Comparison of ENCODE assay signal across 9 mouse cellular contexts in the genomic region with DNA sequence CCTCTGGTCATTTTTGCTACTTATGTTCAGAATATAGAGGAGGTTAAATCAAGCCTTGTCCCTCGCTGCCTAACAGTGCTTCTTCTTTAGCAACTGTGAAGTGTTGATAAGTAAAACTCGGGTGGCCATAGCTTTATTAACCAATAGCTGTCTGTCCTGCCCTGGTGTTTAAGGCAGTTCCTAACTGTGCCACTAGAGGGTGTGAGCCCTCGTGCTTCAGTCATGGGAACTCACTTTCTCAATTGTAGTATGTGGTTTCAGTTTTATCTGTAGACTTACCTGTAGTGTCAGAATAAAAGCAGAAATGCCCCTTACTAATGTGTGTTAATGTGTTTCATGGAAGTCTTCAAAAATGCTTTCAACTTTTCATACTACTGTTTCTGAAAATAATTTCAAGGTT. TPM values are rescaled to one million over a fixed set of nuclear protein-coding genes. Genes with fewer than 3 reads are reported as not detected.
DNase-seq lines count a peak whose midpoint lies in the region; ATAC-seq lines count a peak whose summit lies in the region.
"Had no signal": no experiment of that assay in that cellular context is flagged by ENCODE, and none has a peak within 500 bp of the region (broad histone marks: within the 10 kb centered on the region; RNA-seq: fewer than 3 reads in every experiment).

No protein-coding gene starts in this region.

- H3K27ac ChIP-seq in heart, embryonic 12.5 days (ENCODE audit: poor library complexity, severe bottlenecking): no peak overlapping the region
- H3K27ac ChIP-seq: liver, embryonic 15.5 days had no signal

- ATAC-seq in heart, embryonic 12.5 days (ENCODE audit: insufficient number of reproducible peaks, low FRiP score): no peak

- no peaks in the 10 kb centered on the region for H3K27me3 ChIP-seq in heart, embryonic 12.5 days (replicated peaks)
- H3K27me3 ChIP-seq: liver, embryonic 15.5 days had no signal

- peaks cover 38% of the 10 kb centered on the region for H3K4me1 ChIP-seq in heart, embryonic 12.5 days (replicated peaks)

- peak; percentile 91 for DNase-seq in heart, adult 11 months
- peak; percentile 91 for DNase-seq in CD4-positive, CD25-positive, alpha-beta regulatory T cell, adult 2 months (ENCODE audit: low read depth, low spot score)
- DNase-seq in brain, adult 2 months (ENCODE audit: low read depth, low spot score): peak; percentile 77
- DNase-seq in forelimb bud, embryonic 11.5 days (ENCODE audit: low read depth, low spot score): peak; percentile 78
- peak; percentile 78 to 85 for DNase-seq in kidney, postnatal 36 days
- peak; percentile 71 to 82 for DNase-seq in lung, adult 18-20 months
- peak; percentile 34 for DNase-seq in right cerebral cortex, postnatal 25 days

- H3K4me2 ChIP-seq in heart, embryonic 12.5 days: no peak overlapping the region
- H3K4me2 ChIP-seq: liver, embryonic 15.5 days had no signal

- H3K9me3 ChIP-seq in heart, embryonic 12.5 days (replicated peaks): no peaks in the 10 kb centered on the region
- H3K9me3 ChIP-seq: liver, embryonic 15.5 days had no signal

- H3K4me3 ChIP-seq in heart, embryonic 12.5 days: no peak overlapping the region
- H3K4me3 ChIP-seq: liver, embryonic 15.5 days had no signal

- H3K9ac ChIP-seq in heart, embryonic 12.5 days: no peak overlapping the region
- H3K9ac ChIP-seq: liver, embryonic 15.5 days had no signal

- 1% methylated on average over 3 of the region's 3 CpGs for WGBS in heart, embryonic 12.5 days

- H3K36me3 ChIP-seq in heart, embryonic 12.5 days: peaks cover 44% of the 10 kb centered on the region

RNA-seq across cellular contexts. Expression of a gene that starts 4.2 kb away (rescaled TPM):
- 46.6 and 47.2 TPM in 2 replicates for polyA plus RNA-seq in heart, embryonic 12.5 days (2016; fragmentation: Nextera tagmentation; extraction: Ambion mirVana)

RNA-seq across cellular contexts. Expression of a gene that starts 19.4 kb away (rescaled TPM):
- polyA plus RNA-seq in heart, embryonic 12.5 days (2016; fragmentation: Nextera tagmentation; extraction: Ambion mirVana): 42.9 and 43.1 TPM in 2 replicates

RNA-seq across cellular contexts. Expression of a gene that starts 45.7 kb away (rescaled TPM):
- 7.3 and 7.5 TPM in 2 replicates for polyA plus RNA-seq in heart, embryonic 12.5 days (2016; fragmentation: Nextera tagmentation; extraction: Ambion mirVana)

Comparison
In these comparisons a context has a peak if more than half of its experiments do, and no peak if none do; other contexts are left out.
1. DNase-seq: peak in every context shown above with its lines; median percentile 91 in heart, adult 11 months; 91 in CD4-positive, CD25-positive, alpha-beta regulatory T cell, adult 2 months; 82 in kidney, postnatal 36 days; 78 in forelimb bud, embryonic 11.5 days; 77 in brain, adult 2 months; 76 in lung, adult 18-20 months; 34 in right cerebral cortex, postnatal 25 days.